Mouse (Mus musculus) limb, embryonic 10.5 days (tissue): ENCODE data around the gene Mroh2a. TPM values are rescaled to one million over a fixed set of nuclear protein-coding genes. Genes with fewer than 3 reads are reported as not detected.
"Not testable (repeated sequence)": the region's sequence is repeated elsewhere in the genome, so short reads cannot be mapped to it uniquely, and the experiment has no call there.

ENCODE experiments used
- DNase-seq: peaks from one replicate; pipeline ENCODE4 v3.0.0-alpha.2; 2017; ENCODE audit warnings: low spot score
- H3K27ac ChIP-seq: fragments of 300-500 bp; sonication (generic); 2 replicates; pipeline ENCODE4 v1.5.1; 2016; ENCODE audit warnings: mild to moderate bottlenecking
- H3K27me3 ChIP-seq: fragments of 300-500 bp; sonication (generic); 2 replicates; pipeline ENCODE4 v1.6.1; 2016; ENCODE audit warnings: low read depth, mild to moderate bottlenecking; ENCODE audit not compliant: poor library complexity, severe bottlenecking
- H3K36me3 ChIP-seq: fragments of 300-500 bp; sonication (generic); 2 replicates; pipeline ENCODE4 v1.6.1; 2016; ENCODE audit warnings: mild to moderate bottlenecking, moderate library complexity
- H3K4me1 ChIP-seq: fragments of 300-500 bp; sonication (generic); 2 replicates; pipeline ENCODE4 v1.6.1; 2016
- H3K4me3 ChIP-seq: fragments of 300-500 bp; sonication (generic); 2 replicates; pipeline ENCODE4 v1.5.1; 2016; ENCODE audit warnings: mild to moderate bottlenecking, moderate library complexity
- H3K9me3 ChIP-seq: fragments of 300-500 bp; sonication (generic); replicated peaks from 2 replicates; pipeline ENCODE4 v1.6.1; 2016; ENCODE audit warnings: mild to moderate bottlenecking
- WGBS: fragments of 180-500 bp; shearing (Covaris S2); methylation state at CpG from one replicate; pipeline ENCODE4 v1.1.7; 2016; 5-methylcytosine and 5-hydroxymethylcytosine counted together
- polyA plus RNA-seq: library from polyadenylated mRNA; unstranded; fragments of >200 nt; fragmentation: Nextera tagmentation; extraction: Ambion mirVana; gene quantifications from 2 replicates; pipeline ENCODE4 v1.2.1, GENCODE M21; 2016

The Mroh2a gene
- polyA plus RNA-seq, 1 experiment from 2014 or later, result 1.2 TPM

GRCm38 (mm10) chr1:88223591-88223990 is 3.2 kb upstream of the Mroh2a start:
- 58% methylated on average over 1 of the region's 1 CpGs for WGBS
- Histone ChIP-seq H3K9me3 (peaks cover 33% of the 10 kb centered on the region), H3K27ac (no peak overlapping the region), H3K4me1 (no peaks in the 10 kb centered on the region), H3K4me3 (no peak overlapping the region), H3K36me3 (no peaks in the 10 kb centered on the region), H3K27me3 (no peaks in the 10 kb centered on the region)
- DNase-seq, result peak; percentile 35

GRCm38 (mm10) chr1:88224029-88224776 is 2.6 kb upstream of the Mroh2a start:
- H3K27ac ChIP-seq, result no peak overlapping the region
- no peaks in the 10 kb centered on the region for H3K4me1 ChIP-seq
- no peaks in the 10 kb centered on the region for H3K27me3 ChIP-seq
- H3K9me3 ChIP-seq, result peaks cover 39% of the 10 kb centered on the region
- no peak overlapping the region for H3K4me3 ChIP-seq
- WGBS, result 77% methylated on average over 2 of the region's 2 CpGs
- peak; percentile 36 for DNase-seq
- H3K36me3 ChIP-seq, result no peaks in the 10 kb centered on the region

GRCm38 (mm10) chr1:88225301-88225700 is 1.5 kb upstream of the Mroh2a start:
- peaks cover 50% of the 10 kb centered on the region for H3K9me3 ChIP-seq
- H3K36me3 ChIP-seq, H3K4me1 ChIP-seq, H3K27me3 ChIP-seq, H3K4me3 ChIP-seq, H3K27ac ChIP-seq: not testable (repeated sequence)
- 38% methylated on average over 2 of the region's 2 CpGs for WGBS
- DNase-seq, result peak; percentile 28

- peak; percentile 29 for DNase-seq
- Histone ChIP-seq H3K4me1 (no peaks in the 10 kb centered on the region), H3K9me3 (peaks cover 54% of the 10 kb centered on the region), H3K27ac (no peak overlapping the region), H3K4me3 (no peak overlapping the region), H3K36me3 (no peaks in the 10 kb centered on the region), H3K27me3 (no peaks in the 10 kb centered on the region)
These were observed 1.0 kb upstream of the Mroh2a start for GRCm38 (mm10) chr1:88225741-88226140.

- H3K27ac ChIP-seq, result no peak overlapping the region
- H3K36me3 ChIP-seq, result no peaks in the 10 kb centered on the region
- H3K4me1 ChIP-seq, result no peaks in the 10 kb centered on the region
- no peaks in the 10 kb centered on the region for H3K27me3 ChIP-seq
- peak; percentile 27 for DNase-seq
- peaks cover 70% of the 10 kb centered on the region for H3K9me3 ChIP-seq
- 64% methylated on average over 2 of the region's 2 CpGs for WGBS
- H3K4me3 ChIP-seq, result no peak overlapping the region
These were observed 696 bp downstream of the Mroh2a start for GRCm38 (mm10) chr1:88227482-88227881.

- no peak overlapping the region for H3K4me3 ChIP-seq
- no peak for DNase-seq
- no peak overlapping the region for H3K27ac ChIP-seq
- H3K27me3 ChIP-seq, result no peaks in the 10 kb centered on the region
- H3K4me1 ChIP-seq, result no peaks in the 10 kb centered on the region
- peaks cover 73% of the 10 kb centered on the region for H3K9me3 ChIP-seq
- H3K36me3 ChIP-seq, result no peaks in the 10 kb centered on the region
- WGBS, result 70% methylated on average over 7 of the region's 7 CpGs
These were observed 1.3 kb downstream of the Mroh2a start for GRCm38 (mm10) chr1:88228121-88228520.

- no peaks in the 10 kb centered on the region for H3K27me3 ChIP-seq
- DNase-seq, result no peak
- WGBS, result 87% methylated on average over 3 of the region's 3 CpGs
These were observed 2.8 kb downstream of the Mroh2a start for GRCm38 (mm10) chr1:88229566-88229965.

GRCm38 (mm10) chr1:88229986-88230385 is 3.2 kb downstream of the Mroh2a start:
- DNase-seq, result no peak
- 89% methylated on average over 5 of the region's 5 CpGs for WGBS

More at GRCm38 (mm10) chr1:88229566-88229965, 2.8 kb downstream of the Mroh2a start:
- no peak overlapping the region for H3K4me3 ChIP-seq
- H3K27ac ChIP-seq, result no peak overlapping the region
- H3K9me3 ChIP-seq, result peaks cover 85% of the 10 kb centered on the region
- H3K4me1 ChIP-seq, result no peaks in the 10 kb centered on the region
- no peaks in the 10 kb centered on the region for H3K36me3 ChIP-seq

GRCm38 (mm10) chr1:88230421-88230820 is 3.6 kb downstream of the Mroh2a start:
- Histone ChIP-seq H3K4me1 (no peaks in the 10 kb centered on the region), H3K4me3 (no peak overlapping the region), H3K27ac (no peak overlapping the region), H3K36me3 (no peaks in the 10 kb centered on the region), H3K9me3 (peaks cover 91% of the 10 kb centered on the region), H3K27me3 (no peaks in the 10 kb centered on the region)
- 72% methylated on average over 7 of the region's 7 CpGs for WGBS
- no peak for DNase-seq

More at GRCm38 (mm10) chr1:88229986-88230385, 3.2 kb downstream of the Mroh2a start:
- Histone ChIP-seq H3K9me3 (peaks cover 89% of the 10 kb centered on the region), H3K4me1 (no peaks in the 10 kb centered on the region), H3K27me3 (no peaks in the 10 kb centered on the region), H3K27ac (no peak overlapping the region), H3K36me3 (no peaks in the 10 kb centered on the region), H3K4me3 (no peak overlapping the region)

- Histone ChIP-seq H3K9me3 (peaks cover 91% of the 10 kb centered on the region), H3K36me3 (no peaks in the 10 kb centered on the region), H3K4me3 (no peak overlapping the region), H3K4me1 (no peaks in the 10 kb centered on the region), H3K27me3 (no peaks in the 10 kb centered on the region), H3K27ac (no peak overlapping the region)
- DNase-seq, result no peak
- 77% methylated on average over 6 of the region's 6 CpGs for WGBS
These were observed 4.4 kb downstream of the Mroh2a start for GRCm38 (mm10) chr1:88230981-88231802.

GRCm38 (mm10) chr1:88231803-88232499 is 5.2 kb downstream of the Mroh2a start:
- WGBS, result 73% methylated on average over 7 of the region's 7 CpGs
- Histone ChIP-seq H3K4me1 (no peaks in the 10 kb centered on the region), H3K27ac (no peak overlapping the region), H3K4me3 (no peak overlapping the region), H3K36me3 (no peaks in the 10 kb centered on the region), H3K9me3 (peaks cover 89% of the 10 kb centered on the region), H3K27me3 (no peaks in the 10 kb centered on the region)
- DNase-seq, result no peak

GRCm38 (mm10) chr1:88232664-88233380 is 6.0 kb downstream of the Mroh2a start:
- H3K9me3 ChIP-seq, result peaks cover 90% of the 10 kb centered on the region
- no peaks in the 10 kb centered on the region for H3K4me1 ChIP-seq
- DNase-seq, result no peak
- H3K36me3 ChIP-seq, result no peaks in the 10 kb centered on the region
- no peak overlapping the region for H3K4me3 ChIP-seq
- no peaks in the 10 kb centered on the region for H3K27me3 ChIP-seq
- 60% methylated on average over 3 of the region's 3 CpGs for WGBS
- H3K27ac ChIP-seq, result no peak overlapping the region
